Mouse (Mus musculus) liver, embryonic 11.5 days (tissue): ENCODE results near the gene H2-Ab1. TPM values are rescaled to one million over a fixed set of nuclear protein-coding genes. Genes with fewer than 3 reads are reported as not detected.

Experiments used
- ATAC-seq: fragments of 200-750 bp; cut with Nextera tagmentation; replicated peaks from 2 replicates; pipeline ENCODE4 v1.8.0; 2017; ENCODE audit warnings: moderate number of reproducible peaks, mild to moderate bottlenecking, moderate TSS enrichment, moderate library complexity; ENCODE audit not compliant: low FRiP score
- DNase-seq: peaks from one replicate; pipeline ENCODE4 v3.0.0-alpha.2; 2017; ENCODE audit warnings: low spot score
- H3K27ac ChIP-seq: fragments of 300-500 bp; sonication (generic); 2 replicates; pipeline ENCODE4 v1.5.1; 2014; ENCODE audit warnings: mild to moderate bottlenecking, low read depth, low read length, control low read depth
- H3K27me3 ChIP-seq: fragments of 300-500 bp; sonication (generic); replicated peaks from 2 replicates; pipeline ENCODE4 v1.6.1; 2014; ENCODE audit warnings: low read length, mixed read lengths; ENCODE audit not compliant: control insufficient read depth, insufficient read depth
- H3K36me3 ChIP-seq: fragments of 300-500 bp; sonication (generic); 2 replicates; pipeline ENCODE4 v1.6.1; 2014; ENCODE audit warnings: mild to moderate bottlenecking, low read length, moderate library complexity, mixed read lengths; ENCODE audit not compliant: control insufficient read depth, insufficient read depth
- H3K4me1 ChIP-seq: fragments of 300-500 bp; sonication (generic); replicated peaks from 2 replicates; pipeline ENCODE4 v1.6.1; 2014; ENCODE audit warnings: low read length, mixed read lengths; ENCODE audit not compliant: control insufficient read depth, insufficient read depth
- H3K4me2 ChIP-seq: fragments of 300-500 bp; sonication (generic); 2 replicates; pipeline ENCODE4 v1.6.1; 2014; ENCODE audit warnings: mild to moderate bottlenecking, control low read depth, moderate library complexity
- H3K4me3 ChIP-seq: fragments of 300-500 bp; sonication (generic); 2 replicates; pipeline ENCODE4 v1.5.1; 2014; ENCODE audit warnings: low read depth, low read length, control low read depth
- H3K9ac ChIP-seq: fragments of 300-500 bp; sonication (generic); 2 replicates; pipeline ENCODE4 v1.6.1; 2014; ENCODE audit warnings: low read depth, low read length, control low read depth
- H3K9me3 ChIP-seq: fragments of 300-500 bp; sonication (generic); 2 replicates; pipeline ENCODE4 v1.6.1; 2016; ENCODE audit warnings: low read length, inconsistent platforms, mixed read lengths; ENCODE audit not compliant: control insufficient read depth
- WGBS: fragments of 180-500 bp; shearing (Covaris S2); extraction: QIAGEN DNeasy Blood & Tissue Kit; methylation state at CpG from one replicate; pipeline ENCODE4 v1.1.7; 2014; 5-methylcytosine and 5-hydroxymethylcytosine counted together
- polyA plus RNA-seq: library from polyadenylated mRNA; unstranded; fragments of >200 nt; fragmentation: Nextera tagmentation; extraction: Ambion mirVana; gene quantifications from 2 replicates; pipeline ENCODE4 v1.2.1, GENCODE M21; 2014

H2-Ab1 gene
- polyA plus RNA-seq, 1 experiment from 2014 or later = 3.9 TPM

DNA sequence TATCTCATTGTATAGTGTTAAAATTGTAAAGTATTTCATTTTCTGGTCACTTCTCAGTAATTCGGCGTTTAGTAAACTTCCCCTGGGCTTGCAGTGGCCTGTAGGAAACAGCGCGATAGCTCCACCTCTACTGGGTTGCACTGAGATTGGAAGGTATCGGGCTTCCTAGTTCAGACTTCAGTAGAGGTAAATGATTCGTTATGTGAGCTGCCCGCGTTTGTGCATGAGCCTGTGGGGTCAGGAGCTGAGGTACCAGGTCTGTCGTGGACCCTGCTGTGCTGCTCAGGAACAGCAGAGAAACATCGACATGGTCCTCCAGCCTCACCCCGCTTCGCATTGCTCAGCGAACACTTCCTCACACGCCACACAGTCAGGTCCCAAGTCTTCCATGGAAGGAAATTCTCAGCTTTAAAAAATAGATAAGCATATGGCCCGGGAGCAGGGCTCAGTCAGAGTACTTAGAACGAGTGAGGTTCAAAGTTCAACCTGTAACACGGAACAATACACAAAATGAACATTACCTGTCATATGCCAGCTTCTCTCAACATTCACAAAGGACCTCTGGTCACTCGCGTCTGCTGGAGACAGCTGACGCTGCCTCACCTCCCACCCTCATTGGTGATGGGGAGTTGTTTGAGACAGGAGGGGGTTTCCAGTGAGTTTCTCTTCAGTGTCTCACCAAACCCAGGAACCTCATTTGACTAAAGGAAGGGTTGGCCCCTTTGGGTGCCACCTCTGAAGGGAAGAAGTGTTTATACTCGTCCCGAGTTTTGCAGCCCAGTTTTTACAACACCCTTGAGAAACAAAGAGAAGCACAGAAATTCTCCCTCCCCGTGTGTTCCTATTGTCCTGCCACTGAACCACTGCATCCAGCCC is 43.4 kb downstream of the H2-Ab1 start:
- Histone ChIP-seq H3K4me3 (no peak overlapping the region), H3K27me3 (no peaks in the 10 kb centered on the region), H3K36me3 (no peaks in the 10 kb centered on the region), H3K9ac (no peak overlapping the region), H3K9me3 (no peaks in the 10 kb centered on the region), H3K4me2 (no peak overlapping the region), H3K4me1 (no peaks in the 10 kb centered on the region), H3K27ac (no peak overlapping the region)
- ATAC-seq (no peak), DNase-seq (no peak)
- 72% methylated on average over 23 of the region's 23 CpGs for WGBS

DNA sequence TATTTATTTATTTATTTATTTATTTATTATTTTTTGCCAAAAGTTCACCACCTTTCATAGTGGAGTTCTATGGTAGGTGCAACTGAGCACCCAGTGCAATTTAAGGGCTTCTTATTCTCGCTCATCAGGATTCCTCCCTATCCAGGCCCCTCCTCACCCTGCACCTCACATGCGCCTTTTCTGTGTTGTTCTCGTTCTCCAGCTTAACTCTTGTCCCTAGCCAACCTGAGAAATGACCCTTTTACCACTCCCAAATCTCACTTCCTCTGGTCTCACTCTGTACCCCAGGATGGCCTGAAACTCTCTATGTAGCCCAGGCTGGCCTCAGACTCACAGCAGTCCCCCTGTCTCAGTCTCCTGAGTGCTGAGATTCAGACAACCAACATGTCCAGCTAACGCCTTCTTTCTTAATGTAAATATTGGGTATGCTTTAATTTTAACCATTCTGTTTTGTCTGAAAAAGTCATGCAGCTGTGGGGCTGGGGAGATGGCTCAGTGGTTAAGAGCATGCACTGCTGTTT is 44.2 kb downstream of the H2-Ab1 start:
- no peak overlapping the region for H3K27ac ChIP-seq
- no peak overlapping the region for H3K4me3 ChIP-seq
- ATAC-seq = no peak
- WGBS = 89% methylated on average over 4 of the region's 4 CpGs
- no peaks in the 10 kb centered on the region for H3K9me3 ChIP-seq
- H3K9ac ChIP-seq = no peak overlapping the region
- no peaks in the 10 kb centered on the region for H3K4me1 ChIP-seq
- no peak overlapping the region for H3K4me2 ChIP-seq
- H3K27me3 ChIP-seq = no peaks in the 10 kb centered on the region
- no peaks in the 10 kb centered on the region for H3K36me3 ChIP-seq
- DNase-seq = no peak

DNA sequence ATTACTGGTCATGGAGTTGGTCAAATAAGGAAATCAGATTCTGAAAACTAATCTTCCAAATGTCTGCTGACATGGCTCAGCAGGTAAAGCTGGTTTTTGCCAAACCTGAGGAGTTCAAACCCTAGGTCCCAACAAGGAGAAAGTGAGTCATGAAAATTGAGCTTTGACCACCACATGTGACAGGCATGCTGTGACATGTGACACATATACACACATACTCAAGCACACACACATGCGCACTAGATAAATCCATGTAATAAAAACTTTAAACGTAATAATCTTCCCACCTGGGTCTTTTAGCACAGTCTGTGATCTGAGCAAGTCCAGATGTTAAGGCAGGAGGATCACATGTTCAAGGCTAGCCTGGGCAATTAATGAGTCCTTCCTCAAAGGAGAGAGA is 46.3 kb downstream of the H2-Ab1 start:
- Histone ChIP-seq H3K9ac (no peak overlapping the region), H3K4me2 (no peak overlapping the region), H3K27me3 (no peaks in the 10 kb centered on the region), H3K4me1 (no peaks in the 10 kb centered on the region), H3K4me3 (no peak overlapping the region), H3K27ac (no peak overlapping the region), H3K9me3 (no peaks in the 10 kb centered on the region), H3K36me3 (no peaks in the 10 kb centered on the region)
- DNase-seq (no peak), ATAC-seq (no peak)
- WGBS = 80% methylated on average over 2 of the region's 2 CpGs

DNA sequence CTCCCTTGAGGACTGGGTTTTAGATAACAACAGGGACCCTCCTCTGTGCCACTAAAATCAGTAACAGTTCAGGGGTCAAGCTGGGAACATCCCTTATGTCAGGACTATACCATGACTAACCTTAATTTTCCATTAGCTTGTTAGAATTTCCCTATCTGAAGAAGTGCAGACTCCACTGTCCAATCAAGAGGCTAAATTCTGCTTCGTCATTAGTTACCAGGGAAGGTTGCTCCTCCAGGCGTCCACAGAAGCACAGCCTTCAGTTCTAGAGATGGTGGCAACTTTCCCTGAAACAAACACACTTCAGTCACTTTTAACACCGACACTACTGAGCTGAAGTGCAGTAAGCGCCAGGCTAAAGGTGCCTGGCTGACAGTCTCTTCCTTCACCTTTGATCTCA is 47.3 kb downstream of the H2-Ab1 start:
- no peak overlapping the region for H3K4me2 ChIP-seq
- no peak for DNase-seq
- ATAC-seq = no peak
- H3K36me3 ChIP-seq = no peaks in the 10 kb centered on the region
- no peak overlapping the region for H3K9ac ChIP-seq
- 19% methylated on average over 4 of the region's 4 CpGs for WGBS
- no peaks in the 10 kb centered on the region for H3K4me1 ChIP-seq
- no peaks in the 10 kb centered on the region for H3K9me3 ChIP-seq
- no peak overlapping the region for H3K27ac ChIP-seq
- H3K4me3 ChIP-seq = no peak overlapping the region
- no peaks in the 10 kb centered on the region; the same call in 1 of the 2 replicates for H3K27me3 ChIP-seq

DNA sequence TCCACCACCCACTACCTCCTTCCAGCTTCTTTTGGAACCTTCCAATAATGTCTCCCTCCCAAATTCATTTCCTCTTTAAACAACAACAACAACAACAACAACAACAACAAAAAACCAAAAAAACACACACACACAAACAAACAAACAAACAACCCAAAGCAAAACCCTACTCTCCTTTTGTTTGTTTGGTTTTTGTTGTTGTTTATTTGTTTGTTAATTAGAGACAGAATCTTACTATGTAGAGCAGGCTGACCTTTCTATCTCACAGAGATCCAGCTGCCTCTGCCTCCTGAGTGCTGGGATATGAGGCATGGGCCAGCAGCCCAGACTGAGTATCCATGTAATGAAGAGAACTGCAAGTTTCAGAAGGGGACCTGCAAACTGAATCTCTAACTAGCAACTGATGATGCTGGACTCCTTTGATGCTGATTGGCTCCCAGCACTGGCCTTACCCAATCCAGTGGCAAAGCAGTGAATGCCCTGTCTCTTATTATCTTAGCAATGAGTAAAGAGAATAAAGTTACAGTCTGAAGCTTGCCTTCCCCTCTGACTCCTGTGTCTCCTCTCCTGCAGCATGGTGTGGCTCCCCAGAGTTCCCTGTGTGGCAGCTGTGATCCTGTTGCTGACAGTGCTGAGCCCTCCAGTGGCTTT is 48.0 kb downstream of the H2-Ab1 start, which contains the start of gene H2-Eb1:
TSS of gene H2-Eb1 (plus strand) at position 488 of the 651 bp plus-strand sequence.
- no peaks in the 10 kb centered on the region for H3K36me3 ChIP-seq
- no peaks in the 10 kb centered on the region for H3K9me3 ChIP-seq
- H3K9ac ChIP-seq = no peak within 1 kb of the TSS
- H3K4me1 ChIP-seq = no peaks in the 10 kb centered on the region
- peak; percentile 51; the same call in 1 of the 2 replicates for ATAC-seq
- H3K4me3 ChIP-seq = no peak within 1 kb of the TSS
- no peaks in the 10 kb centered on the region; the same call in 1 of the 2 replicates for H3K27me3 ChIP-seq
- no peak within 1 kb of the TSS for H3K4me2 ChIP-seq
- DNase-seq = no peak
- H3K27ac ChIP-seq = no peak within 1 kb of the TSS

DNA sequence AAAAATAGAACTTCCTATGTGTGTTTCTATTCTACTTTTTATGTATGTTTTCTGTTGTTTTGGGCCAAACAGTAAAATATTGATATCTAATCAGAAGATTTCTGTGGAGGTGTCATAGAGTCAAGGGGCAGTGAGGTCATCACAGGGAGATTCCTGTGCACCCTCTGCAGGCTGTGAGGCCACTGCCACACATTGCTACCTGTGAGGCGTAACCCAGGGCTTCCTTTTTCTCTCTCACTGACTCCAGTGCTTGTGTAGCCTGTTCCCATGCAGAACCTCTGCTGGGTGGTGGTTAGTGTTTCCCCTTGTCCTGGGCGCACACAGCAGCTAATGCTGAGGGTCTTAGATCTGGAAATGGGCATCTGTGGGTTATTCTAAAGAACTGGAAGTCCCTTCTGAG is 48.9 kb downstream of the H2-Ab1 start:
- 67% methylated on average over 2 of the region's 2 CpGs for WGBS
- Histone ChIP-seq H3K4me2 (no peak overlapping the region), H3K27ac (no peak overlapping the region), H3K27me3 (no peaks in the 10 kb centered on the region; the same call in 1 of the 2 replicates), H3K4me1 (no peaks in the 10 kb centered on the region), H3K36me3 (no peaks in the 10 kb centered on the region), H3K9ac (no peak overlapping the region), H3K9me3 (no peaks in the 10 kb centered on the region), H3K4me3 (no peak overlapping the region)
- DNase-seq (no peak), ATAC-seq (no peak)

DNA sequence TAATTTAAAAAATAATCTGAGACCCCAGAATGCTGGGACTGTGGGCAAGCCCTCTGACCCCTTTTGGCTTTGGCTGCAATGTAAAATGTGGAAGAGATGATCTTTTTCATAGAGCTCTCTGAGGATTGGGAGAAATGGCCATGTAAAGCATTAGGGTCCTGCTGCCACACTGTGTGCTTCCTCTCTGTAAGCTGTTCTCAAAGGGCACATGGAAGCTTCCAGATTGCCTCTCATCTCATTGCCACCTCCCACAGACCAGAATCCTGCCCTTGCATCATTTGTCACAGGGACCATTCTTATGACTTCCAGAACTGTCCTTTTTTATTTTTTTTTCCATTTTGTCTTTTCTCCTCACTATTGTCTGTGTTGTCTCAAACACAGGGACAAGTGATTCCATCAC is 49.7 kb downstream of the H2-Ab1 start:
- no peak overlapping the region for H3K4me2 ChIP-seq
- no peak for DNase-seq
- no peak overlapping the region for H3K27ac ChIP-seq
- no peaks in the 10 kb centered on the region for H3K36me3 ChIP-seq
- ATAC-seq = no peak
- no peaks in the 10 kb centered on the region for H3K9me3 ChIP-seq
- H3K4me3 ChIP-seq = no peak overlapping the region
- H3K27me3 ChIP-seq = no peaks in the 10 kb centered on the region; the same call in 1 of the 2 replicates
- H3K9ac ChIP-seq = no peak overlapping the region
- no peaks in the 10 kb centered on the region for H3K4me1 ChIP-seq

DNA sequence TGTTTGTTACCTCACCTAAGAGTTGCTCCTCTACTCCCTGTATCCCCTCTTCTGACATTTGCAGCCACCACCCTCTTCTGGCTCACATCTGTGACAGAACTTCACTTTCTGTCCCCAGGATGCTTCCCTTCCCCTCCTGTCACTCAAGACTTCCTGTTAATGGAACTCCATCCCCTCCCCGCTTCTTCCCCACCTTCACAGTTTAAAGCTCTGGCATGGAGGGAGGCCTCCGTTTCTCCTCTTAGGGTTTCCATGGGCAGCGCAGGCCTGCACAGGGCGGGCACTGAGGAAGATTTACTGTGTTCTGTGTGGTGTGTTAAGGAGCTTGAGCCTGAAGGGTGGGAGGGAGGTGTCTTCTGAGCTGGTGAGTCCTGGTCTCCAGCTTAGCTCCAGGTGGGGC is 50.7 kb downstream of the H2-Ab1 start:
- Histone ChIP-seq H3K36me3 (no peaks in the 10 kb centered on the region), H3K27me3 (no peaks in the 10 kb centered on the region; the same call in 1 of the 2 replicates), H3K4me3 (no peak overlapping the region), H3K4me2 (no peak overlapping the region), H3K4me1 (no peaks in the 10 kb centered on the region), H3K9me3 (no peaks in the 10 kb centered on the region), H3K27ac (no peak overlapping the region), H3K9ac (no peak overlapping the region)
- 67% methylated on average over 4 of the region's 4 CpGs for WGBS
- ATAC-seq (no peak), DNase-seq (no peak)
